Comparison of ENCODE assay signal across 8 mouse cellular contexts in genomic region chr14:79515511-79516242, GRCm38 (mm10). TPM values are rescaled to one million over a fixed set of nuclear protein-coding genes. Genes with fewer than 3 reads are reported as not detected.
DNase-seq lines count a peak whose midpoint lies in the region; ATAC-seq and TF ChIP-seq lines count a peak whose summit lies in the region.

No protein-coding gene starts in this region.

- peak overlapping the region; percentile 65 for H3K4me2 ChIP-seq in liver, embryonic 12.5 days

- peak overlapping the region; percentile 64 for H3K27ac ChIP-seq in embryonic fibroblast, embryonic 13.5 days (ENCODE audit: insufficient read depth, low read length)
- peak overlapping the region; percentile 43 for H3K27ac ChIP-seq in liver, embryonic 12.5 days

- no peak for TF ChIP-seq CTCF in embryonic fibroblast, embryonic 13.5 days (IDR thresholded peaks at IDR 0.05; ENCODE audit: borderline replicate concordance, insufficient read depth, low read length)

- H3K9ac ChIP-seq in liver, embryonic 12.5 days: peak overlapping the region; percentile 62

- peak; percentile 52; the same call in 1 of the 2 replicates for ATAC-seq in frontal cortex, adult (ENCODE audit: low TSS enrichment)
- peak; percentile 66 for ATAC-seq in liver, embryonic 12.5 days

- H3K9me3 ChIP-seq in liver, embryonic 12.5 days (replicated peaks): no peaks in the 10 kb centered on the region

- no peak for DNase-seq in frontal cortex, postnatal 14 days (ENCODE audit: low spot score in 2 of 2)
- peak; percentile 56 for DNase-seq in spleen, adult 12 weeks (ENCODE audit: low spot score)
- no peak for DNase-seq in left cerebral cortex, postnatal 10 days (ENCODE audit: extremely low spot score in 1 of 2, low spot score in 2 of 2)
- no peak for DNase-seq in adrenal gland, postnatal 25 days
- DNase-seq in gastrocnemius, adult 8-10 months (ENCODE audit: low spot score in 2 of 2): no peak

- H3K27me3 ChIP-seq in liver, embryonic 12.5 days (replicated peaks): no peaks in the 10 kb centered on the region

- no peak for TF ChIP-seq POLR2A in embryonic fibroblast, embryonic 13.5 days (IDR thresholded peaks at IDR 0.05; ENCODE audit: low read depth, low read length)

- intact Hi-C loops in left cerebral cortex, postnatal 10 days (cut with DNase I): no loop called here

- peak overlapping the region; percentile 30 for H3K4me3 ChIP-seq in embryonic fibroblast, embryonic 13.5 days (ENCODE audit: insufficient read depth, low read length)
- peak overlapping the region; percentile 46 for H3K4me3 ChIP-seq in liver, embryonic 12.5 days

- WGBS in liver, embryonic 12.5 days (ENCODE audit: insufficient replicate concordance): 33% methylated on average over 8 of the region's 8 CpGs

- H3K36me3 ChIP-seq in liver, embryonic 12.5 days: no peaks in the 10 kb centered on the region

- H3K4me1 ChIP-seq in embryonic fibroblast, embryonic 13.5 days (ENCODE audit: control insufficient read depth, insufficient read depth, low read length): peaks cover 8% of the 10 kb centered on the region
- peaks cover 83% of the 10 kb centered on the region for H3K4me1 ChIP-seq in liver, embryonic 12.5 days

RNA-seq across cellular contexts. Expression of gene Wbp4, which starts 34.4 kb away (rescaled TPM):
- 43.9 and 54.1 TPM in 2 replicates for polyA plus RNA-seq in embryonic fibroblast, embryonic 13.5 days (2011; ENCODE audit: insufficient read length, low read depth, missing spikeins)
- 22.4 and 23.5 TPM in 2 replicates for polyA plus RNA-seq in liver, embryonic 12.5 days (2016; fragmentation: Nextera tagmentation; extraction: Ambion mirVana)
- 10 to 100 TPM; 42.6 to 44.1 TPM for total RNA-seq in left cerebral cortex, postnatal 10 days (2021)
- 39.5 and 45.8 TPM in 2 replicates for total RNA-seq in adrenal gland, postnatal 25 days (2021)
- total RNA-seq in gastrocnemius, adult 8-10 months (2022): 10 to 100 TPM; 18.1 to 23.2 (median 20.3) TPM

RNA-seq across cellular contexts. Expression of gene Elf1, which starts 34.7 kb away (rescaled TPM):
- 27.8 and 31.1 TPM in 2 replicates for polyA plus RNA-seq in embryonic fibroblast, embryonic 13.5 days (2011; ENCODE audit: insufficient read length, low read depth, missing spikeins)
- polyA plus RNA-seq in liver, embryonic 12.5 days (2016; fragmentation: Nextera tagmentation; extraction: Ambion mirVana): 18.9 and 21.2 TPM in 2 replicates
- 1 to 10 TPM; 4.8 to 5.0 TPM for total RNA-seq in left cerebral cortex, postnatal 10 days (2021)
- 20.8 and 27.7 TPM in 2 replicates for total RNA-seq in adrenal gland, postnatal 25 days (2021)
- total RNA-seq in gastrocnemius, adult 8-10 months (2022): 1 to 10 TPM; 3.0 to 4.3 (median 4.0) TPM
